Mouse (Mus musculus): ENCODE data around the gene Tle4. TPM values are rescaled to one million over a fixed set of nuclear protein-coding genes. Genes with fewer than 3 reads are reported as not detected.

Gene Tle4
- total and polyA plus RNA-seq, 3 experiments, result 18.9 to 27.7 (median 23.4) TPM

- H3K4me1 ChIP-seq (ENCODE audit: control insufficient read depth in 1 of 2, insufficient read depth in 2 of 2), result peaks cover 7 to 44% of the 10 kb centered on the region in 2 experiments; a peak in 3 of 4 replicates
- dilution Hi-C loops (cut with MboI; ENCODE audit: extremely low pct_ligation_motif_present, extremely low pct_unique_long_range_greater_than_20kb, low sequenced_read_pairs) (no loop called here), in situ Hi-C loops (cut with MboI; ENCODE audit: low pct_ligation_motif_present, low pct_unique_long_range_greater_than_20kb, low sequenced_read_pairs) (no loop called here)
- H3K4me3 ChIP-seq (replicated peaks in 1 of 3; ENCODE audit: low read depth in 2 of 3, low read length in 2 of 3, poor library complexity in 1 of 3), result no peak overlapping the region
- no peak overlapping the region for H3K9ac ChIP-seq (ENCODE audit: insufficient read depth, low read depth)
- no peaks in the 10 kb centered on the region for H3K9me3 ChIP-seq (replicated peaks; ENCODE audit: low read length)
- H3K27me3 ChIP-seq (replicated peaks), result no peaks in the 10 kb centered on the region
- DNase-seq (ENCODE audit: extremely low read depth), result peak; percentile 95
- H3K79me2 ChIP-seq (replicated peaks; ENCODE audit: control insufficient read depth, extremely low read depth, insufficient read depth, poor library complexity, severe bottlenecking), result no peaks in the 10 kb centered on the region
- TF ChIP-seq SIN3A (IDR thresholded peaks at IDR 0.05; ENCODE audit: low read length), result 0 out of 2 replicates have a peak, but pooled peaks have one; percentile 65
- peak; percentile 98 for TF ChIP-seq CHD1 (IDR thresholded peaks at IDR 0.05; ENCODE audit: low read depth, low read length)
- 0 out of 2 replicates have a peak, but pooled peaks have one; percentile 78 for TF ChIP-seq MAZ (IDR thresholded peaks at IDR 0.05; ENCODE audit: low read depth, low read length)
- no peak for TF ChIP-seq ZNF384 (IDR thresholded peaks at IDR 0.05; ENCODE audit: low read depth, low read length)
- TF ChIP-seq ELF1 (IDR thresholded peaks at IDR 0.05; ENCODE audit: low read depth, low read length), result no peak
- peak; percentile 95 for TF ChIP-seq IRF4 (IDR thresholded peaks at IDR 0.05; ENCODE audit: low read depth, low read length)
- TF ChIP-seq CTCF (conservative IDR thresholded peaks at IDR 0.05 in 1 of 2, IDR thresholded peaks at IDR 0.05 in 1 of 2; ENCODE audit: low read depth in 2 of 2, low read length in 2 of 2), result no peak
- TF ChIP-seq MEF2A (IDR thresholded peaks at IDR 0.05; ENCODE audit: borderline replicate concordance, low read depth, low read length), result peak; percentile 93
- peak; percentile 95 for TF ChIP-seq RCOR1 (conservative IDR thresholded peaks at IDR 0.05; ENCODE audit: low read depth, low read length)
- 0 out of 2 replicates have a peak, but pooled peaks have one; percentile 26 for TF ChIP-seq MYC (IDR thresholded peaks at IDR 0.05; ENCODE audit: low read depth, low read length)
- peak; percentile 81 for TF ChIP-seq JUND (conservative IDR thresholded peaks at IDR 0.05; ENCODE audit: low read depth, low read length)
- TF ChIP-seq JUN (IDR thresholded peaks at IDR 0.05; ENCODE audit: insufficient read depth, low read depth, low read length), result peak; percentile 87
- TF ChIP-seq EP300 (IDR thresholded peaks at IDR 0.05; ENCODE audit: low read length), result peak; percentile 94
- peak; percentile 82 for TF ChIP-seq BHLHE40 (IDR thresholded peaks at IDR 0.05; ENCODE audit: low read depth, low read length)
- TF ChIP-seq MAFK (IDR thresholded peaks at IDR 0.05; ENCODE audit: insufficient replicate concordance, low read length), result peak; percentile 94
- peak; percentile 69 for TF ChIP-seq CHD2 (IDR thresholded peaks at IDR 0.05; ENCODE audit: low read length)
- peak; percentile 94 for TF ChIP-seq TCF12 (IDR thresholded peaks at IDR 0.05; ENCODE audit: low read depth, low read length)
- TF ChIP-seq ETS1 (conservative IDR thresholded peaks at IDR 0.05; ENCODE audit: low read depth, low read length), result peak; percentile 89
- no peak for TF ChIP-seq UBTF (IDR thresholded peaks at IDR 0.05; ENCODE audit: low read depth, low read length)
- peak overlapping the region; percentile 64 for H3K27ac ChIP-seq (ENCODE audit: insufficient read depth, low read depth)
- H3K36me3 ChIP-seq (replicated peaks in 1 of 2; ENCODE audit: control insufficient read depth in 1 of 2, insufficient read depth in 1 of 2, low read length in 1 of 2), result no peaks in the 10 kb centered on the region
- H3K4me2 ChIP-seq (ENCODE audit: insufficient read depth, low read depth, poor library complexity, severe bottlenecking), result peak overlapping the region; percentile 44
These were observed 22.7 kb upstream of the Tle4 start for GRCm38 (mm10) chr19:14620534-14620933.

- Histone ChIP-seq H3K27ac (ENCODE audit: insufficient read depth, low read depth) (no peak overlapping the region), H3K79me2 (replicated peaks; ENCODE audit: control insufficient read depth, extremely low read depth, insufficient read depth, poor library complexity, severe bottlenecking) (no peaks in the 10 kb centered on the region), H3K4me3 (replicated peaks in 1 of 3; ENCODE audit: low read depth in 2 of 3, low read length in 2 of 3, poor library complexity in 1 of 3) (no peak overlapping the region), H3K4me2 (ENCODE audit: insufficient read depth, low read depth, poor library complexity, severe bottlenecking) (no peak overlapping the region), H3K9me3 (replicated peaks; ENCODE audit: low read length) (no peaks in the 10 kb centered on the region), H3K36me3 (replicated peaks in 1 of 2; ENCODE audit: control insufficient read depth in 1 of 2, insufficient read depth in 1 of 2, low read length in 1 of 2) (no peaks in the 10 kb centered on the region), H3K9ac (ENCODE audit: insufficient read depth, low read depth) (no peak overlapping the region), H3K4me1 (ENCODE audit: control insufficient read depth in 1 of 2, insufficient read depth in 2 of 2) (peaks cover 7 to 51% of the 10 kb centered on the region in 2 experiments; a peak in 3 of 4 replicates), H3K27me3 (replicated peaks) (no peaks in the 10 kb centered on the region)
- TF ChIP-seq NELFE (IDR thresholded peaks at IDR 0.05; ENCODE audit: low read depth, low read length) (no peak), CTCF (conservative IDR thresholded peaks at IDR 0.05 in 1 of 2, IDR thresholded peaks at IDR 0.05 in 1 of 2; ENCODE audit: low read depth in 2 of 2, low read length in 2 of 2) (no peak), MAZ (IDR thresholded peaks at IDR 0.05; ENCODE audit: low read depth, low read length) (no peak), ELF1 (IDR thresholded peaks at IDR 0.05; ENCODE audit: low read depth, low read length) (no peak), MAX (IDR thresholded peaks at IDR 0.05; ENCODE audit: low read length) (no peak), RCOR1 (conservative IDR thresholded peaks at IDR 0.05; ENCODE audit: low read depth, low read length) (no peak), MEF2A (IDR thresholded peaks at IDR 0.05; ENCODE audit: borderline replicate concordance, low read depth, low read length) (no peak), KAT2A (IDR thresholded peaks at IDR 0.05; ENCODE audit: insufficient replicate concordance, low read length) (no peak), CHD2 (IDR thresholded peaks at IDR 0.05; ENCODE audit: low read length) (no peak), MXI1 (IDR thresholded peaks at IDR 0.05; ENCODE audit: low read depth, low read length) (no peak), PAX5 (IDR thresholded peaks at IDR 0.05; ENCODE audit: low read length) (no peak), ZMIZ1 (IDR thresholded peaks at IDR 0.05; ENCODE audit: low read depth, low read length) (no peak), IRF4 (IDR thresholded peaks at IDR 0.05; ENCODE audit: low read depth, low read length) (no peak), NRF1 (IDR thresholded peaks at IDR 0.05; ENCODE audit: low read depth, low read length) (no peak)
- dilution Hi-C loops (cut with MboI; ENCODE audit: extremely low pct_ligation_motif_present, extremely low pct_unique_long_range_greater_than_20kb, low sequenced_read_pairs) (no loop called here), in situ Hi-C loops (cut with MboI; ENCODE audit: low pct_ligation_motif_present, low pct_unique_long_range_greater_than_20kb, low sequenced_read_pairs) (no loop called here)
- DNase-seq (ENCODE audit: extremely low read depth), result no peak
These were observed 22.0 kb upstream of the Tle4 start for GRCm38 (mm10) chr19:14619814-14620213.
